Mouse (Mus musculus) hindbrain, postnatal 0 days (tissue): Measurements from ENCODE around the gene Sfpq. TPM values are rescaled to one million over a fixed set of nuclear protein-coding genes. Genes with fewer than 3 reads are reported as not detected.
"Not testable (repeated sequence)": the region's sequence is repeated elsewhere in the genome, so short reads cannot be mapped to it uniquely, and the experiment has no call there.

Experiments
- ATAC-seq: fragments of 200-750 bp; cut with Nextera tagmentation; 2 replicates; pipeline ENCODE4 v1.8.0; 2017; ENCODE audit warnings: mild to moderate bottlenecking, moderate TSS enrichment, moderate library complexity
- DNase-seq: peaks from one replicate; pipeline ENCODE4 v3.0.0-alpha.2; 2015; ENCODE audit warnings: low spot score
- H3K27ac ChIP-seq: fragments of 300-500 bp; sonication (generic); 2 replicates; pipeline ENCODE4 v1.5.1; 2014; ENCODE audit warnings: mild to moderate bottlenecking
- H3K27me3 ChIP-seq: fragments of 300-500 bp; sonication (generic); 2 replicates; pipeline ENCODE4 v1.6.1; 2014; ENCODE audit warnings: low read length, mixed read lengths; ENCODE audit not compliant: insufficient read depth
- H3K36me3 ChIP-seq: fragments of 300-500 bp; sonication (generic); 2 replicates; pipeline ENCODE4 v1.6.1; 2014; ENCODE audit warnings: low read length, mixed read lengths; ENCODE audit not compliant: insufficient read depth
- H3K4me1 ChIP-seq: fragments of 300-500 bp; sonication (generic); 2 replicates; pipeline ENCODE4 v1.6.1; 2014; ENCODE audit warnings: antibody characterized with exemption, low read length, mixed read lengths; ENCODE audit not compliant: insufficient read depth
- H3K4me2 ChIP-seq: fragments of 300-500 bp; sonication (generic); 2 replicates; pipeline ENCODE4 v1.6.1; 2014; ENCODE audit warnings: low read depth, mild to moderate bottlenecking, low read length, moderate library complexity, mixed read lengths
- H3K4me3 ChIP-seq: fragments of 300-500 bp; sonication (generic); 2 replicates; pipeline ENCODE4 v1.5.1; 2014; ENCODE audit warnings: low read length
- H3K9ac ChIP-seq: fragments of 300-500 bp; sonication (generic); replicated peaks from 2 replicates; pipeline ENCODE4 v1.6.1; 2014; ENCODE audit warnings: mild to moderate bottlenecking, low read length, moderate library complexity, mixed read lengths
- H3K9me3 ChIP-seq: fragments of 300-500 bp; sonication (generic); 2 replicates; pipeline ENCODE4 v1.6.1; 2016; ENCODE audit warnings: low read length, mixed read lengths
- CTCF ChIP-seq: IDR thresholded peaks from 2 replicates; pipeline ENCODE4 v1.5.1; 2016; ENCODE audit warnings: antibody characterized with exemption, control low read depth, low read depth
- WGBS: fragments of 180-500 bp; shearing (Covaris S2); extraction: QIAGEN DNeasy Blood & Tissue Kit; methylation state at CpG from one replicate; pipeline ENCODE4 v1.1.7; 2014; 5-methylcytosine and 5-hydroxymethylcytosine counted together
- polyA plus RNA-seq: library from polyadenylated mRNA; unstranded; fragments of >200 nt; fragmentation: Nextera tagmentation; extraction: Ambion mirVana; gene quantifications from 2 replicates; pipeline ENCODE4 v1.2.1, GENCODE M21; 2015
- total RNA-seq: library from RNA; depleted of rRNA; stranded (reverse); fragments of >200 nt; gene quantifications from 2 replicates; pipeline ENCODE4 v1.2.3, GENCODE M21; 2014; rRNA removed

Sfpq gene
- total RNA-seq (132 and 156 TPM in 2 replicates), polyA plus RNA-seq (63.2 and 69.0 TPM in 2 replicates)

GRCm38 (mm10) chr4:127021151-127021945 lies at the start of gene Sfpq:
Gene Sfpq, plus strand, starts transcription at chr4:127021324.
- Histone ChIP-seq H3K4me3 (peak within 1 kb of the TSS; percentile 99), H3K36me3 (peaks cover 12% of the 10 kb centered on the region; the same call in 1 of the 2 replicates), H3K9me3 (no peaks in the 10 kb centered on the region), H3K27me3 (no peaks in the 10 kb centered on the region), H3K27ac (peak within 1 kb of the TSS; percentile 98), H3K9ac (peak within 1 kb of the TSS; percentile 100), H3K4me2 (peak within 1 kb of the TSS; percentile 96), H3K4me1 (peaks cover 10% of the 10 kb centered on the region; the same call in 1 of the 2 replicates)
- no peak for TF ChIP-seq CTCF
- WGBS: under 1% methylated on average over 67 of the region's 87 CpGs
- ATAC-seq (peak; percentile 97), DNase-seq (peak; percentile 99)

- ATAC-seq (no peak), DNase-seq (peak; percentile 63)
- Histone ChIP-seq H3K27me3 (no peaks in the 10 kb centered on the region), H3K4me2 (no peak overlapping the region), H3K27ac (no peak overlapping the region), H3K4me1 (no peaks in the 10 kb centered on the region), H3K9ac (no peak overlapping the region), H3K36me3 (no peaks in the 10 kb centered on the region), H3K4me3 (no peak overlapping the region), H3K9me3 (no peaks in the 10 kb centered on the region)
- TF ChIP-seq CTCF: peak; percentile 57
Observed at GRCm38 (mm10) chr4:126977467-126977866, 43.7 kb upstream of the Sfpq start.

- Histone ChIP-seq H3K36me3 (no peaks in the 10 kb centered on the region), H3K4me3 (no peak overlapping the region), H3K9ac (no peak overlapping the region), H3K4me1 (no peaks in the 10 kb centered on the region), H3K27ac (no peak overlapping the region), H3K4me2 (no peak overlapping the region), H3K9me3 (no peaks in the 10 kb centered on the region), H3K27me3 (no peaks in the 10 kb centered on the region)
- no peak for ATAC-seq
- 0 out of 2 replicates have a peak, but pooled peaks have one; percentile 15 for TF ChIP-seq CTCF
- WGBS: 77% methylated on average over 3 of the region's 3 CpGs
- DNase-seq: no peak
Observed at GRCm38 (mm10) chr4:126978706-126979105, 42.4 kb upstream of the Sfpq start.

GRCm38 (mm10) chr4:126983321-126983720 lies 37.8 kb upstream of the Sfpq start:
- no peak for ATAC-seq
- Histone ChIP-seq H3K9me3 (no peaks in the 10 kb centered on the region), H3K4me3 (no peak overlapping the region), H3K27me3 (no peaks in the 10 kb centered on the region), H3K9ac (no peak overlapping the region), H3K36me3 (no peaks in the 10 kb centered on the region), H3K4me2 (no peak overlapping the region), H3K4me1 (no peaks in the 10 kb centered on the region), H3K27ac (no peak overlapping the region)
- DNase-seq: no peak
- 64% methylated on average over 3 of the region's 3 CpGs for WGBS
- no peak for TF ChIP-seq CTCF

- H3K27me3 ChIP-seq, H3K4me1 ChIP-seq, H3K9me3 ChIP-seq, H3K9ac ChIP-seq, H3K27ac ChIP-seq, H3K4me2 ChIP-seq, DNase-seq, H3K4me3 ChIP-seq, ATAC-seq, H3K36me3 ChIP-seq: not testable (repeated sequence)
- WGBS: 85% methylated on average over 12 of the region's 13 CpGs
Observed at GRCm38 (mm10) chr4:126983736-126984525, 37.2 kb upstream of the Sfpq start.

GRCm38 (mm10) chr4:126986768-126987167 lies 34.4 kb upstream of the Sfpq start:
- H3K36me3 ChIP-seq: no peaks in the 10 kb centered on the region
- no peak overlapping the region for H3K4me3 ChIP-seq
- H3K9me3 ChIP-seq: no peaks in the 10 kb centered on the region
- WGBS: 86% methylated on average over 5 of the region's 5 CpGs
- H3K27ac ChIP-seq: no peak overlapping the region
- no peaks in the 10 kb centered on the region for H3K4me1 ChIP-seq
- no peak for DNase-seq
- H3K4me2 ChIP-seq: no peak overlapping the region
- H3K27me3 ChIP-seq: no peaks in the 10 kb centered on the region
- H3K9ac ChIP-seq: no peak overlapping the region
- no peak for ATAC-seq
- no peak for TF ChIP-seq CTCF
